Mouse (Mus musculus) right cerebral cortex, postnatal 4 days (tissue): ENCODE data around the gene Htr5b.

Source experiments
- DNase-seq: peaks from one replicate; pipeline ENCODE4 v3.0.0-alpha.2; 2022

Gene Htr5b

DNA sequence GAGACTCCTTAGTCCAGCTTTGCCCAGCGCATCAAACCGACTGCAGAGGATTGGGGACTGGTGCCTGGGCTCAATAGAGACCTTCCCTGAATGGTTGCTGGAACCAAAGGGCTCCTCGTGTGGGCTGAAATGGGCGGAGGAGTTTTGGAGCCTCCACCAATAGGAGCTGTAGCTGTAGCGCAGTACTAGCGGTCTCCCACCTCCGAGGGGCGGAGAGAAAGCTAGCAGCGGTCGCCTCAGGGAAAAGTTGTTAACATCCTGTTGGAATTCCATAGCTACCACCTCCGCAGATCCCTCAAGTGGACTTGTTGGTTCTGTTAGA lies at the start of gene Htr5b:
TSS of gene Htr5b (minus strand) at position 67 of the 322 bp plus-strand sequence.
- DNase-seq: peak; percentile 33

DNA sequence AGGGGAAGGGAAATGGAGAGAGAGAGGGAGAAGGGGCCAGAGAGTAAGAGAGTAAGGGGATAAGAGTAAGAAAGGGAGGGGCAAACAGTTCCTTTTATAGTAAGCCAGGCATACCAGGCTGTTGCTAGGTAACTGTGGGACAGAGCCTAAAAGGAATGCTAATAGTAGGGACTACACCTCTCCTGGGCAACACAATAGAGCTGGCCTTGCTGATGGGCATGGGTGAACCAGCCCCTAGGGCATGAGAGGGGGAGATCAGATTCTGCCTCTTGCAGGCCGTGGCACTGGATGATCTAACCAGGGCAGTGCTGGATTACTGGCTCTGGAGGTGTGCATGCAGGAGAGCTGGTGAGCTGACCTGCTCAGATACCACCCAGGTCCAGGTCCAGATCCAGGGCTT lies 49.2 kb upstream of the Htr5b start:
- no peak for DNase-seq

DNA sequence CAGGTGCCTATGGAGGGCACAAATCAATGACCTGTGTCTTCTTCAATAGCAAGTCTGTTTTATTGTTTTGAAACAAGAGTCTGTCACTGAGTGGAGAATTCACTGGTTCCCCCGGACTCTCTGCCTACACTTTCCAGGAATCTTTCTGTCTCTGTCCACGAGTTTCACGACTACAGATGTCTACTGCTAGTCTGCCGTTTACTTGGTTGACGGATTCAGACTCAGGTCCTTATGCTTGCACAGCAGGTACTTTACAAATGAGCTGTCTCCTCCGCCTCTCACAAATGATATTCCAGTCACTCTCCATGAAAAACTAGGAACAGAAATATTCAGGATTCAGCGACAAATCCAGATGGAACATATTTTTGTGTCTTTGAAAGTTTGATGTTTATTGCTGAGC lies 42.3 kb upstream of the Htr5b start:
- no peak for DNase-seq

DNA sequence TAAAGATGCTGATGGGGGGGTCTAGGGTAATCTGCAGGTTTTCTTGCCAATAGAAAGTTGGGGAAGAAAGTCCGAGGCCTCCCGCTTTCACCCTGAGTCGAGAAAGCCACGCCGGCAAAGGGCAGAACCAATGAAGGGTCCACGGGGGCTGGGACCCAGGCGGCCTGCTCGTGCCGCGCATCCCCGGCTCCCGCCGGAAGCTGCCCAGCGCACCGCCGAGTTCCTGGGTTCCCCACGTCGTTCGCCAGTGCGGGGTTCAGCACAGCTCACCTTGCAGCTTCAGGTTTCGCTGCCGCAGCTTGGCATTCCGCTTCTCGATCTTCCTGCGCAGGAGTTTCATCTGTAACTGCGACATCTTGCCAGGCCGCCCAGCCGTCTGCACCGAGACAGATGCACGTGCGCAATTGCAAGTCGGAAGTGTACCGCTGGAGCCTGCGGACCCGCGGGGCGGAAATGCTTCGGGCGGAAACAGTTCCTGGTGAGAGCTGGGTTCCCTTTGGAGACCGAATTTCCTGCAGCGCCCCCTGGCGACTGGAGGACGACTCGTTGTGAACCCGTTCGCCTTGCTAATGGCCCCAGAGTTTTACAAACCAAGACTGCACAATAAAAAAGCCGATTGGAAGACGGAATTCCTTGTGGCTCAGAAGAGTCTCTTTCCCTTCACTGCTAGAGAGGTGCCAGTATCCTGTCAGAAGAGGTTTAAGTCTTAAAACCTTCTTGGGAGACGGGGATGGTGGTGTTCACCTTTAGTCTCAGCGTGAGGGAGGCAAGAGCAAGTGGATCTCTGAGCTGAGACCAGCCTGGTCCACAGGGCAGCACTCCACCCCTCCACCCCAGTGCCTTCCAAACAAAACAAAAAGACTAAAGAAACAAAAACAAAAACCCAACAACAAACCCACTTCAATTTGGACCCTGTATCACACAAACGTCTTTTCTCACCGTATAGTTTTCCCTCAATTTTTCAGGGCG lies 39.5 kb upstream of the Htr5b start, which contains the start of gene Ddx18:
TSS of gene Ddx18 (minus strand) at position 469 of the 969 bp plus-strand sequence.
- DNase-seq: peak; percentile 100

- no peak for DNase-seq
Measured at GRCm38 (mm10) chr1:121557861-121558260, 29.6 kb upstream of the Htr5b start.

DNA sequence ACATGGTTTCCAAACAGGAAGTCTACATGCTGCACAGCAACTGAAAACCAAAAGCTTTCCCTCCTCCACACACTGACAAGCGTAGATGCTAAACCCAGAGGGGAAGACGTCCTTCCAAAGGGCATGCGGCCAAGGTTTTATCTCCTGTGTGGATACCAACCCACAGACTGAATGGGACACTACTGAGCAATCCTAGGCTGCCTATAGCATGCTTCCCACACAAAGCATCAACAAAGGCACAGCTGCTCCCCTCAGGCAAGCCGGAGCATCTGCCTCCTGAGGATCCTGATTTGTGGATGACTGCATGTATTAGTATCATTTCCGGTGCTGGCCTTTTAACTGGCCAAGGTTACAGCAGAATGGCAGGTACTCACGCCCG lies 23.2 kb upstream of the Htr5b start:
- DNase-seq: no peak

- DNase-seq: no peak
Measured at GRCm38 (mm10) chr1:121550801-121551456, 22.7 kb upstream of the Htr5b start.

DNA sequence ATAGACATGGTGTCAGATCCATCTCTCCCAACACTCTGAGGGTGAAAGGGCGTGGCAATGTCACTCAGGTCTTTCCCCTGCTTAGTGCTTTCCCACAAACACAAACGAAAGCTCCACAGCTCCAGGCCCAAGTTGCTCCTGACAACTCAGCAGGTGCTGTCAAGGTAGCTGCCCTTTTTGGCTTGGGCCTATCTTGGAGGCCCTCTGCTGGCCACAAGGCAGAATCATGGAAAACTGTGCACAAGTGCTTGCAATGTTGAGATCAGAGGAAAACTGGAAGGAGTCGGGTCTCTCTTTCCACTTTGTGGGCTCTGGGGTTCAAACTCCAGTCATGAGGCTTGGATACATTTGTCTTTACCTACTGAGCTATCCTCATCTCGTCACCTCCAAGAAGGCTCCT lies 21.2 kb upstream of the Htr5b start:
- DNase-seq: no peak

DNA sequence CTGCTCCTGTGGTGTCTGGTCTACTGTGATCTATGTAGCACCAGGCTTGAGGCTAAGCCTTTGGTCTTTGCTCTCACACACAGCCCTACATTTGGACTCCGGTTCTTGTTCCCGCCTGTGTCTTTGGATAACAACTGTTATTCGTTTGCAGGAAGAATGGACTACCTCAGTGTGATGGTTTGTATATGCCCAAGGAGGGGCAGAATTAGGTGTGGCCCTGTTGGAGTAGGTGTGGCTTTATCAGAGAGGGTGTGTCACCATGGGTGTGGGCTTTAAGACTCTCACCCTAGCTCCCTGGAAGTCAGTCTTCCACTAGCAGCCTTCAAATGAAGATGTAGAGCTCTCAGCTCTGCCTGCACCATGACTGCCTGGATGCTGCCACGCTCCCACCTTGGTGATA lies 20.4 kb upstream of the Htr5b start:
- no peak for DNase-seq

- DNase-seq: no peak
Measured at GRCm38 (mm10) chr1:121546844-121547243, 18.6 kb upstream of the Htr5b start.

DNA sequence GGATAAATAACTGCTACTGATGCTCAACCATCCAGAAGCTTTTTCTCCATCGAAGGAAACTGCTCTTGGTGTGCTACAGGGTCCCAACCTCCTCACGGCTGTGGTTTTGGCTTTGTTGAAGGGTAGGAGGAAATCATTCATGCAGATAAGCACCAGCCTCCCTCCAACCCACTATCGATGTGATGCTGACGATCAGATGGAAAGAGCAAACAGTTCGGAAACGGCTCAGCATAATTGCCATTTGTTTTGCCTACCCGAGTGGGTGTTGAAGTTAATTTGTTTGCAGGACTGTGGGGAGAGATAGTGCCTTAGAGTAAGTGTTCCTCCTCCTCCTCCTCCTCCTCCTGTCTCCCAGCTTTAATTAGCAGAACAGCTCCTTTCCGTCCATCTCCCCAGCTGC lies 12.1 kb upstream of the Htr5b start:
- no peak for DNase-seq

- no peak for DNase-seq
Measured at GRCm38 (mm10) chr1:121531439-121531838, 3.2 kb upstream of the Htr5b start.

- no peak for DNase-seq
Measured at GRCm38 (mm10) chr1:121529286-121529685, 1.0 kb upstream of the Htr5b start.

- peak; percentile 10 for DNase-seq
Measured at GRCm38 (mm10) chr1:121527600-121528398, 466 bp downstream of the Htr5b start.

DNA sequence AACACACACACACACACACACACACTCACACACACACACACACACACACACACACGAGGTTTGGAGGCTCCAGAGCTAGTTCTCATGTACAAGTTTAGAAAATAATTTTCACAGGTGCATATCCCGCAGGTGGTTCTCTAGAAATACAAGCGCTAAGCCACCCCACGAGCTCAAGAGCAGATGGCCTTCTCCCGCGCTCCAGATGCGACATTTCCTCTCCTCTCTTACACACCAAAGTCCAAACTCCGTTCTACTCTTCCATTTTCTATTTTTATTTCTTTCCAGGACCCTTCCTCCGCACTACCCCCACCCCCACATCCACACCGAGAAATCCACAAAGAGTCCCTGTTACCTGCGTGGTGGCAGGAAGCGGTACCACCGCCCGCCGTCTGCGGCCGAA lies 1.2 kb downstream of the Htr5b start:
- DNase-seq: no peak

GRCm38 (mm10) chr1:121518609-121519008 lies 9.7 kb downstream of the Htr5b start:
- no peak for DNase-seq

DNA sequence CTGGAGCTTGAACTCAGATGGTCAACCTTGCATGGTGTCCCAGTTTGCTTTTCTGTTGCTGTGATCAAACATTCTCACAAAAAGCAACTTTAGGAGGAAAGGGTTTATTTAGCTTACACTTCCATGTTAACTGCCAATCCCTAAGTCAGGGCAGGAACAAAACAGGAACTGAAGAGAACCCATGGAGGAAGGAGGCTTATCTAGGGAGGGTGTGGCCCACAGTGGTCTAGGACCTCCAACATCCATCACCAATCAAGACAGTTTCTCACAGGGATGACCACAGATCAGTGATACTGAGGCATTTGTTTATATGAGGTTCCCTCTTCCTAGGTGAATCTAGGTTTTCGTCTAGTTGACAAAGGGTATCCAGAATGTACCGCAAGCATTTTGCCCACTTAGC lies 16.3 kb downstream of the Htr5b start:
- DNase-seq: no peak

GRCm38 (mm10) chr1:121511186-121511585 lies 17.1 kb downstream of the Htr5b start:
- DNase-seq: no peak

- DNase-seq: no peak
Measured at GRCm38 (mm10) chr1:121510420-121511140, 17.7 kb downstream of the Htr5b start.

- no peak for DNase-seq
Measured at GRCm38 (mm10) chr1:121508729-121509128, 19.5 kb downstream of the Htr5b start.

GRCm38 (mm10) chr1:121497093-121497492 lies 31.2 kb downstream of the Htr5b start:
- no peak for DNase-seq

DNA sequence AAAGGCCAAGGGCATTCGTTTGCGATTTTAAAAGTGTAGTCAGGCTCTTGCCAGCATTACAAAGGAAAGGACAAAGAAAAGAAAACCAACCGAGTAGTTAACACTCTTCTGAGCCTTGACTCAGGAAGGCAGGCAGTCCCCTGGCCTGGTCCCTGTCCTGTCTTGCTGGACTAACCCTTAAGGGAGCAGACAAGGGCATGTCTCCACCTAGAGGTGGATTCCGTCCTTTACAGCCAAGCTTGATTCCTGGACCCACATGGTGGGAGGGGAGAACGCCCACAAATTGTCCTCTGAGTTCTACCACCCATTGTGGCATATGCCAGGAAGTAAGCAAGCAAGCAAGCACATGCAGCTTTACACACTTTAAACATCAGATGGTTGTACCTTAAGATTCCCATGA lies 38.0 kb downstream of the Htr5b start:
- no peak for DNase-seq

GRCm38 (mm10) chr1:121486803-121487202 lies 41.5 kb downstream of the Htr5b start:
- DNase-seq: no peak
